Mouse (Mus musculus) T-helper 2 cell (primary cell): ENCODE data around the gene Tmem238.

Experiments used
- in situ Hi-C: fragments of 300-600 bp; cut with MboI, MseI; formaldehyde crosslinking; loops from one replicate; pipeline ENCODE4 v1.15.1; 2025; ENCODE audit warnings: high pct_unique_total_duplicates

The Tmem238 gene

DNA sequence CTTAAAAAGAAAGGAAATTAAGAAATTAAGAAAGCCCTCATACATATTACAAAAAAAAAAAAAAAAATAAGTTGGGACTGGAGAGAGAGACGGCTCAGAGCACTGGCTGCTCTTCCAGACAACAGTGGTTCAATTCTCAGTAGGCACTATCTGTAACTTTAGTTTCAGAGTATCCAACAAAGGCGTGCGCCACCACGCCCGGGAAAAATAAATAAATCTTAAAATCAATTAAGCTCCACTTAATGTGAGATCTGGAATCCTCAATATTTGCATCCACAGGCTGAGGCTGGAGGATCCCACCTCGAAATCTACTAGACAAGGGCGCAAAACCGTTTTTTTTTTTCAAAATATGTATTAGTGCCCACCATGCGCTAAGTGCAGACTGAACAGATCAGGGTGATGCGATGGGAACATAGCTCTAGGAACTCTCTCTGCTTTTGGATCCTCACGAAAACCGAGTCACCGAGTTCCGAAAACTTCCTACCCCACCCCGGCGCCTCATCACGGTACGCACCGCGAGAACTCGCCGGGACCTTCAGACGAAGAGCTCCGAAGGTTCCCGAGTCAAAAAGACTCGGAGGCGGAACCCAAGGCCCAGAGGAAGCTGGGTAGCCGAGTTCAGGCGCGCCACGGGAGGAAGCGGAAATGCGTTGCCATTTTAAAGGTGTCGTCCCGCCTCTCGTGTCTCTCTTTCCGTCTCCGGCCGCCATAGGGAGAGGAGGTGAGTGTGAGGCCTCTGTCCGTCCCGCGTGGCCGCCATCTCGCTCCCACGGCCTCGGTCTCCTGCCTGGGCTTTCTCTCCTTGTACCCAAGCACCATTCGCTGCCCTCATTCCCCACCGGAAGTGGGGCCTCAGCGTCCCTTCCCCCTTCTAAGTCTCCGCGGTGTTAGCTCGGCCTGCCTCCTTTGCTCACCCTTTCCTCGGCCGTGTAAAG lies 3.1 kb upstream of the Tmem238 start, which contains the start of gene Rpl28:
Gene Rpl28 (plus strand): TSS at position 597 of the 935 bp plus-strand sequence.
- in situ Hi-C loops = no loop called here

DNA sequence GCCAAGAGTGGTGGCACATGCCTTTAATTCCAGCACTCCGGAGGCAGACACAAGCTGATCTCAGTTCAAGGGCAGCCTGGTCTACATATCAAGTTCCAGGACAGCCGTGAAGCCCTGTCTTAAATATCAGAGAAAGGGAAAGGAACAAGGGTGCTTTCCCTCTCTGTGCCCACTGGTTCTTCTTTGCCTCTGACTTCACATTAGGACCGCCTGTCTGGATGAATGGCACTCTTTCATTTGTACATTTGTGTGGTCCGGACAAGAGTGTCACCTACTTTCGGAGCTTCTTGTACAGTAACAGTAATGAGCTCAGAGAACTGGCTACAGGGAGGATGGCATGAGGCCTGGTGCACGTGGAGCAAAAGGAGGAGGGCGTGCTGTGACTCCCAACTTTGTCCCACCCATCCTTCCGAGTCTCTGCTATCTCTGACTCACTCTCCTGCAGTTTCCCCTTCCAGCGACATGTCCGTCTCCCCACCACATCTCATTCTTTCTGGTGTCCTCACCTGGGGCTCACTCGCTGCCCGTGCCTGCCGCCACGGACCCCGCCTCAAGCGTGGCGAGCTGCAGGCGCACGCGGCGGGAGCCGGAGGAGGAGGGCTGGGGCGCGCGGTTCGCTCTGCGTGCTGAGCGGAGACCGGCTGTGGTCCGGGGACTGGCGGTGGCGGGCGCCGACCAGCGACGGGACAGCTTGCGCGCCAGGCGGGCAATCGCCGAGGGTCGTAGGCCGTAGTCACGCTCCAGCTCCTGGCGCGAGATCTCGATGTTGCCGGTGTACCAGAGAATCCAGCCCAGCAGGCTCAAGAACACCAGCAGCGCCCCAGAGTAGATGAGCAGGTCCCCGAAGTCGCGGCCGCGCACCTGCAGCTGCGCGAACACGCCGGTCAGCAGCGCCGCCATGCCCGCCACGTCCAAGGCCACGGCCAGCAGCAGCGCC lies 689 bp downstream of the Tmem238 start:
- in situ Hi-C loops = loop anchor here (5.0 kb wide), 2 partner anchors 36 to 96 kb away; partner anchors contain the start of genes Brsk1 and Cox6b2

DNA sequence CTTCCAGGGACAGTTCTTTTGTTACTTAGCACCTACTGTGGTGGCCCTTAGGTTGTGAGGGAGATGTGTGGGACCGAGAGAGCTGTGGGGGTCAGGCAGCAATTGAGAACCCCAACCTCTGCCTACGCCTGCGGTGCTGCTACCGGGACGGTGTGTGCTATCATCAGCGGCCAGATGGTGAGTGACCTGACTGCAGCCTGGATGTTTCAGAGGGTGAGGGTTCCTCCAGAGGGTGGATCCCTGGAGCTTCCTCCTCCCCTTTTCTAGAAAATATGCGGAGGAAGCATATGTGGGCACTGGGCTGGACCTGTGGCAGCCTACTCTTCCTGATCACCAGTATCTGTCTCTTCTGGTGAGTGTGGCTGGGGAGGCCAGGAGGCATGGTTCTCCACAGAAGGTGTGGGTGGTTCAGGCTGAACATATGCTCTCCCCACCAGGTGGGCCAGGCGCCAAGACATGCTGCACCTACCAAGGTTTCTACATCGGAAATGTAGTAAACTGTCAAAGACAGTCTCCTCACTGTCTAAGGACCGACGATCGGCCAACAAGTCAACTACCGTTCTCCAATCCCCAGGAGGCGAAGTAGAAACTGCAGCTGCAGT lies 5.7 kb downstream of the Tmem238 start:
- in situ Hi-C loops = no loop called here

DNA sequence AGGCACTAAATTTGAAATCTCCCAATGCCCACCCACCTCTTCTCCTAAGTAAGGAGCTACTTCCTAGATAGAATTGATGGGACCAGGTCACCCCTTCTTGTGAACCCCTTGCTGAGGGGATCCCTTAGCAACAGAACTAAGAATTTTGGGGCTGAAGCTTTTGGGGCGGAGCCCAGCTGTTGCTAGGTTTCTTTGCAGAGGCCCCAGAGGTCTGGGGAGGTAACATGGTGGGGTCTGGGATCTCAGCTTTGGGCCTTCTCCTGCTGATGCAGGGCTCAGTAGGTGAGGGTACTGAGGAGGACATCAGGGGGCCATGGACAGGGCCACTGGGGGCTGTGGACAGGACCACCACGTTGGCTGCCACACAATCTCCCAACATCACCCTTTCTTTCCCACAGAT lies 6.7 kb downstream of the Tmem238 start, which contains the start of the genes Il11 and Tmem190:
Gene Il11 (minus strand): TSS at position 101 of the 400 bp plus-strand sequence.
Gene Tmem190 (plus strand): TSS at position 179 of the 400 bp plus-strand sequence.
- in situ Hi-C loops = no loop called here

DNA sequence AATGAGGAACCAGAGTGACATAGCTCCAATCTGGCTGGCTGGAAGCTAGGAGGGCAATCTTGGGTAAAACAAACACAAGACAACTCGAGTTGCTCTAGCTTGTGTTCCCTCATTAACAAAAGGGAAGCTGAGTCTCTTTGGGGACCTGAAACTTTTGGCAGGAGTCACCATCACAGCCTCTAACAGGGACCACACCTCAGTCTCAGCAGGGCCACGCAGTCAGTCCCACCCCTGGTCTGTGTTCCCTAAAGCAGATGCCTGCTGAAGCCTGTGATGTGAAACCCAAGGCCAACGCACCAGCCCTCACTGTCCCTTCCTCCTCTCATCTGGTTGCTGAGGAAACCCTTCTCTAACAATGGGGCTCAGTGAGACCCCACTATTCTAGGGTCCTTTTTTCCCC lies 7.3 kb downstream of the Tmem238 start:
- in situ Hi-C loops = no loop called here

DNA sequence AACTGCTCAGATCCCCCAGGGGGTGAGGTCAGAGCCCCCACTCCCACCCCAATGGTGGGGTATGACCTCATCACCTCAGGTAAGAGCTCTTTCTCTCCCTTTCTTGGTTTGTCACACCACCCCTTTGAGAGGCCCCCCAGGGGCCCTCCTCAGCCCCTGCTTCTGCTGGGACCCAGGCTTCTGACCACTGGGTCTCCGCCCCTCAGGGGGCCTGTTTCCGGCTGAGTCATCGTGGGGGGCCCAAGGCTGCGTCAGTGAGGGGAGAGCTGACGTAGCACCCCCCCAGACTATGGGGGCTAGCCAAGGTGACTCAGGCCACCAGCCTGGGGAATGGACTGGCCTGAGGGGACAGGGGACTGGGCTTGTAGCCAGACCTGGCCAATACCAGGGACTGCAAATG lies 9.5 kb downstream of the Tmem238 start:
- in situ Hi-C loops = no loop called here

DNA sequence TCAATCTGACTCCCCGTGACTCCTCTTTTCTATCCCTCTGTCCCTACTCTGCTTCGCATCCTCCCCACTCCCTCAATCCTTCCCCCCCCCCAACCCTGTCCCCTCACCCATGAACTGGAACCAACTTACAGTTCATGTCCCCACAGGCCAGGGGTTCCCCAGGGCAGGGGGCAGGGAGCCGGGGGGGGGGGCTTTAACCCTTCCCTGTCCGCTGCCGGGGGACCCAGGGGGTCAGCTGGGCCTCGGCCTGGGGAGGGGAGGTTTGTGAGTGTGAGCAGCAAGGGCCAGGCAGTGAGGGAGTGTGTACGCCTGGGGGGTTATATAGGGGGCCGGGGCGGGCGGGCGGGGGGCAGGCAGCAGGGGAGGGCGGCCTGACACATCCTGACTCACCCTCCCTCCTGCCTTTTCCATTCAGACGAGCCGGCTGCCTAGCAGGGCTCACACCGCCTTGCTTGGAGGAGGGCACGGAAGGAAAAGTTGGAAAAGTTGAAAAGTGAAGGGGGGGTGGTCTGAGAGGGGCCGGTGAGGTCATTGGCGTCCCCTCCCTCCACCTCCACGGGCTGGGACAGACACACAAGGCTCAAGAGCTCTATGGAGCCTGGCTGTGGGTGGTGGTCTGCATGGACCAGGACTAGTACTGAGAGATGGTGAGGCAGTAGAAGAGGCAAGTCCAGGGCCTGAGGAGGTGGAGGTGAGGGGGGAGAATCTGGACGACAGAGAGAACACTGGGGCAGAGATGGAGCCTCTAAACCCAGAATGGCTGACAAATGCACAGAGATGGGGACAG lies 11.4 kb downstream of the Tmem238 start:
- in situ Hi-C loops = no loop called here

DNA sequence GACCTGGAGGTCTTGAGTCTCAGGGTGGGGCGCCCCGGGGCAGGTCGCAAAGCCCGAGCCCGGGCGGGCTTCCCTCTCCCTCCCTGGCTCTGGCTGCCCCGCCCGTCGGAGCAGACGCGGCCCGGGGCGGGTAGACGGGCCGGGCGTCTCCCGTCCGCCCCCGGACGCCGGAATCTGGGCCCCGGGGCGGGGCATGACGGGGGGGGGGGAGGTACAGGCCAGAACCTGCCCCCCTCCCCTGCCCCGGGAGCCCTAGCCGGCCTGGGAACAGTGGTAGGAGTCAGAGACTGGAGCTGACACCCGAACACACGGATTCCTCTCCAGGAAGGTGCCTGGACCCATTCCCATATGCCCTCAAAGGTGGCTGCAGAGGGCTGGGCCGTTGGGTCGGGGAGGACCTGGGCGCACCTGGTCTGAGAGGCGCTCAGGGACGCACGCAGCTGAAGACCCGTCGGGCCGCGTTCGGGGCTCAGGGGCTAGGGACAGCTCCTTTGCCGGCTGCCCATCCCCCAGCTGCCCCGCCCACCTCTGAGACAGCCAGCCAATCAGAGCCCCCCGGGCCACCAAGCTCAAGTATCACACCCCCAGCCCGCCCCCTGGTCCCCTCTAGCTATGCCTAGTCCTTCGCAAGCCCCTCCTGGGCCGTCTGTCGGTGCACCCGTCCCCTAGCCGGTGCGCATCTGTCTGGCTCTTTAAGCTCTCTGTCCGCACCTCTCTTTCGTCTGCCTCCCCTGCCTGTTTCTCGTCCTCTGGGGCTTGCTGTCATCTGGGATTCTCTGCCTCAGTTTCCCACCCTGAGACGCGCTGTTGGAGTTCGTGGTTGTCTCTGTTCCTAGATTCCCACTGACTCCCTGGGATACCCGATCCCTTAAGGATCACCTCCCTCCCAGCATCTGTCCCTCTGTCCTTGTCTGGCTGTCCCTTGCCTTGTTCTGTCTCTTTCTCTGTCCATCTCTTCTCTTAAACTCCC lies 12.3 kb downstream of the Tmem238 start:
- in situ Hi-C loops = no loop called here

DNA sequence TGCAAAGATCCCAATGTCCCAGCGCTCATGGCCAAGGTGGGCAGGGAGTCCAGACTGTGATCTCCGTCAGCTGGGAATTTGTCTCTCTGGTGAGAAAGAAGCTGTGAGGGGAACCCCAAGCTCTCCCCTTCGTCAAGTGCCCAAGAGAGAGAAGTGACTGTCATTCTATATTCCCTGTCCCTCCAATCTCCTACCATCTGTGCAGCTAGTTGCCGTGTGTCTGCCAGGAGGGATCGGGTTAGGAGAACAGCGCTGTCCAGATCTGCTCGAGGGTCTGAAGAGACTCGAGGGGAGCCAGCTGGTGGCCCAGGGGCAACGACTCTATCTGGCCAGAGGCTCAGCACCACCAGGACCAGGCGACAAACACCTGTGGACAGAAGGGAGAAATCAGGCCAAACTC lies 13.3 kb downstream of the Tmem238 start:
- in situ Hi-C loops = no loop called here

DNA sequence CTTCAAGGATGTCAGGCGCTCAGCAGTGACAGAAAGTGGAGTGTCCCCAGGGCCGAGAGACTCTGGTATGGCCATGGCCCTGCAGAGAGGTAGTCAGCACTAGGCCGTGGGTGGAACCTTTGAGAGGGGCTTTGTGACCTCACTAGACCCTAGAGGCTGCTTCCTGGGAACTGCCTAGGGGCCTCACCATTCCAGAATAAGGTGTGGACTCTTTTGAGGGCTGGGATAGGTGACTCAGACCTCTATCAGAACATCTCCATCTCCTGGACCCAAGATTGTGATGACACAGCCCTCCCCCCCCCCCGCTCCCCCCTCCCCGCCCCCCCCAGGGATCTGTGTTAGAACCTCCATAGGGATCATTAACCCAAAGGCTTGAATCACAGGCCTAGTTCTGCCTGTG lies 18.3 kb downstream of the Tmem238 start, which contains the start of gene Fam71e2:
Gene Fam71e2 (minus strand): TSS at position 101 of the 400 bp plus-strand sequence.
- in situ Hi-C loops = no loop called here

DNA sequence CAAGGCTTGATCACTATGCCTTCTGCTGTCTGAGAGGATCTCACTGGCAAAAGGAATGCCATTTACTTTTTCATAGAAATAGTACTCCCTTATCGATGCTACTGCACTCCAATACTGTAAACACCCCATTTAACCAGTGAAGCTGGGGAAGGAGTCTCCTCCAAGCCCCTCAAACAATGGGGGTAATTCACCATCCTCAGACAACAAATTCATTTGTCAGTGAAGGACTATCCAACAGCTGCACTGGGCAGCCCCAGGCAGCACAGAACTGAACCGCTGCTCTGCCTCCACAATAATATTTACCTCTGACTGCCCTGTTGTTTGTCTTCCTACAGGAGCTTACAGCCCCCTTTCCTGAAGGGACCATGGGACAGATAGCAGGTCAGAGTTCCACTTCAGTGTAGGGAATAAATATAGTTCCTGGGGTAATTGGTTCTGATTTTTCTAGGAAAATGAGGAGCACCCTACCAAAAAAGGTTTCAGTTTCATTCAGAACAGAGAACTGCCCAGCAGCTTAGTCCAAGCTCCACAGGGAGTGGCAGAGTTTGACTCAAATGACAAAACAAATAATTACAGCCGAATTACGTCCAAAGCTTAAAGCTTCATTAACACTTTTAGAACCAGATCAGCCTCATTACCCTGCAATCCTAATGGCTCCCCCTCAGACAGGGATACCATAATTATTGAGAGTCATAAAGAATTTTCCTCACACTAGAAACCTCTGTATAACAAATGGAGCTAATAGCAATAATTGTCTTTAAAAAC lies 24.3 kb downstream of the Tmem238 start:
- in situ Hi-C loops = no loop called here

DNA sequence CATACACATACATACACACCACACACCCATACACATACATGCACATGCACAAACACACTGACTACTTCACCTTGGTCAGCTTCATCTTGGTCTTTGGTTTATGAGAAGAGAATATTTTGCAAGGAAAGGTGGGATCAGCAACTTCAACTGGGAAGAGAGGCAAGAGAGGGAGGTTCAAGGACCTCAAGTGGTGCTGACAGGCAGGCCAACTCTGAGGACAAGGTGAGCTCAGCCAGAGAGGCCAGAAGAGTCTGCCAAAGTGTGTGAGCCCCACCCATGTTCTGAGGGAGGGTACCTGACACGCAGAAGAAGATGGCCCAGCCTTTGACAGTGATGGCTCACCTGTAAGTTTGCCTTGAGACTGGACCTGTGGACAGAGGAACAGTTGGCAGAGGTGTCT lies 29.8 kb downstream of the Tmem238 start:
- in situ Hi-C loops = no loop called here

DNA sequence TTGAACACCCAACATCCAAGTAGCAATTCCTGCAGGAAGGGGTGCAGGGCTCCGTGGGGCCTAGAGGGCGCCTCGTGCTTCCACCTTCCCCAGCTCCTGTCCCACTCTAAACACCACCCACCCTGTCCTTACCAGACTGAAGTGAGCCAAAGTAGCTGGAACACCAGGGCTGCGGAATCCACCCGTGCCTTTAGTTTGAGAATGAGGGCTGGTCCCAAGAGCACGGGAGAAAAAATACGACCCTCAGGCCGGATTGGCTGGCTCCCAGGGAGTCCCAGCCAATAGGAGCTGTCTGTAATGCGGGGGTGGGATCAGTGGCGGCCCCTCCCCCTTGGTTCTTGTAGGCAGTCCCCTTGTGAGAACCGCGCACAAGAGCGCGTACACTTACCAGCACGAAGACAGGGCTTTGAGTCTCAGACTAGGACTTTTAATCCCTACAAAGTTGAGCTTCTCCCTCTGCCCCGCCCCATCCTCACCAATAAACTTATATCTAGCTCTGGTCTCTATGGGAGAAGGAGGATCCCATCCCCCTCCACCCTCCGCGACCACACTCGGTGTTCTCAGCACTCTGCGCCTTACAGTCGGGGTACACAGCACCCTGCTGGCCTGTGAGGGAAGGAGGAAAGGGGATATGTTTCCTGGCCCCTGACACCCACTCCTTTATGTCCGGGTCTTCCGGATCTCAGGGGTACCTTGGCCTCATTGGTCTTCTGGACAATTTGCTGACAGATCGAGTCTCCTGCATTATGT lies 36.5 kb downstream of the Tmem238 start, which contains the start of gene Cox6b2:
Gene Cox6b2 (minus strand): TSS at position 274 of the 750 bp plus-strand sequence.
- in situ Hi-C loops = loop anchor here (5.0 kb wide), 1 partner anchor 34 kb away; the partner anchor contains the start of gene Tmem238

DNA sequence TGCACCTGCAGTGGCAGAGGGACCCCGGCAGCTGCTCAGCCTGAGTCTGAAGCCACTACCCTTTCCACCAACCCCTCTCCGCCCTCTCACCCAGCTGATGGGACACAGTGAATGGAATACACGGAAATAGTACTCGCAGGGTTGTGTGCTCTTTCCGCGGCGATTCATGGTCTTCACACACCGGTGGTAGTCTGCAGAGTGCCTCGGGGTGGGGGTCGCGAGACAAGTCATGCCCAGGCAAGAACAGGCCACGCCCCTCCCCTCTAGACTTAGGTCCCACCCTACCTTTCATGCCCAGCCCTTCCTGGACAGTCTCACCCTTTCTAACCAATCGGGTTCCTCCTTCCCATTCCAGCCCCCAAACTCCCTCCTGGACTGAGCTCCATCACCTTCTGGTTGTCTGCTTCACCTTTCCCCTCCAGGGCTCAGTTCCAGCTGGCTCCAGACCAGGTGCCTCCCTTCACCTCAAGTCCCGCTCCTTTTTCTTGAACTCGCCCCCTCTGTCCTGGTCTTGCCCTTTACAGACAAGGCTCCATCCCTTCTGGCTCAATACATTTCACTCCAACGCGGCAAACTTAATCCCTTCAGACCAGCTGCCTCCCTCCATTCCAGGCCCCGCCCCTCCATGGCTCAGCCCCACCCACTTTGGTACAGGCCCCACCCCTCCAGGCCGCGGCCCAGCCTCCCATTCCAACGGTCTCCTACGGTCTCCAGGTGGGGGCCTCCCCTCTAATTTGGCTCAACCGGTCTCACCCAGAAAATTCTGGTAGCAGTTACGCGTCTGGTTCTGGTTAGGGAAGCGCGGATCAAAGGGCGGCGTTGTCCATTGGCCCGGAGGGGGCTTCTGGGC lies 37.3 kb downstream of the Tmem238 start:
- in situ Hi-C loops = loop anchor here (5.0 kb wide), 1 partner anchor 35 kb away; the partner anchor contains the start of gene Tmem238

DNA sequence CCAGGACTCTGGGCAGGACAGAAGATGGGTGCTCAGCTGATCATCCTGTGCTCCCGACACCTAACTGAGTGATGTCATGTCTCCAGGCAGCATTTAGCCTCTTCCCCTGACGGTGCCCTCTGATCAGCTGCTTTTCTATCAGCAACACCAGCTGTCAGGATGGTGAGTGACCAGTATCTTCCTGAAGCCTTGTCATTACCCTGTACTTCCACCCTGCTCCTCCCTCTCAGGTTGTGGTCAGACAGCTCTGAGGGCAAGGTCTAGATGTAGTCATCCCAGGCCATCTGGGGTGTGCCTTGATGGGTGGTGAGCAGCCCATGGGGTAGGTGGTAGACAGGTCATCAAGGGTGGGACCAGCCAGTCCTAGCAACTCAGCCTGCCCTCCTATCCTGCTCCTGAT lies 40.3 kb downstream of the Tmem238 start:
- in situ Hi-C loops = no loop called here

DNA sequence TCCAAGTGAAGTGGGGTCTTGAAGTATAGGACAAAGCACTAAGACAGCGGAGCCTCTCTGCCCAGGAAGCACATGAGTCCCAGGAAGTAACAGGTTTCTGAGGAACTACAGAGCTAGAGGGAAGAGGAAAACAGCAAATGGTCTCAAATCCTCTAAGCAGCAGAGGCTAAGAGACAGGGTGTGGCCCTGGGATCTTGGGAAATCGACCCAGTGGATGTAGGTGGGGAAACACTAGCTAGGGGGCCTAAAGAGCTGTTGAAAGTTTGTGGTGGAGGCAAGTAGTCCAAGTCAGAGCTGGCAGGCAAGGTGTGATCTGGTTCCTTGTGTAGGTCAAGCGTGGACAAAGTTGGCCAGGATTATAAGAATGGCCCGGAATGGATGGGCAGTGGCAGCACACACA lies 41.1 kb downstream of the Tmem238 start:
- in situ Hi-C loops = no loop called here
